Mouse (Mus musculus): ENCODE data around the gene Angpt4. TPM values are rescaled to one million over a fixed set of nuclear protein-coding genes. Genes with fewer than 3 reads are reported as not detected.
A peak's percentile ranks its signal among the peaks of the same experiment; 100 is the strongest.

Angpt4 gene
- polyA plus RNA-seq, 1 experiment from 2014 or later = 2.7 TPM

GRCm38 (mm10) chr2:151947617-151948016 is 36.6 kb downstream of the Angpt4 start:
- no peak overlapping the region for H3K27ac ChIP-seq
- H3K4me1 ChIP-seq = no peaks in the 10 kb centered on the region
- no peak overlapping the region for H3K9ac ChIP-seq
- H3K4me2 ChIP-seq = no peak overlapping the region
- H3K4me3 ChIP-seq (replicated peaks) = no peak overlapping the region
- H3K36me3 ChIP-seq = no peaks in the 10 kb centered on the region
- WGBS = 91% methylated on average over 2 of the region's 2 CpGs
- no peaks in the 10 kb centered on the region for H3K9me3 ChIP-seq (replicated peaks)
- no peaks in the 10 kb centered on the region for H3K27me3 ChIP-seq
- no peak for ATAC-seq (replicated peaks; ENCODE audit: low FRiP score)

DNA sequence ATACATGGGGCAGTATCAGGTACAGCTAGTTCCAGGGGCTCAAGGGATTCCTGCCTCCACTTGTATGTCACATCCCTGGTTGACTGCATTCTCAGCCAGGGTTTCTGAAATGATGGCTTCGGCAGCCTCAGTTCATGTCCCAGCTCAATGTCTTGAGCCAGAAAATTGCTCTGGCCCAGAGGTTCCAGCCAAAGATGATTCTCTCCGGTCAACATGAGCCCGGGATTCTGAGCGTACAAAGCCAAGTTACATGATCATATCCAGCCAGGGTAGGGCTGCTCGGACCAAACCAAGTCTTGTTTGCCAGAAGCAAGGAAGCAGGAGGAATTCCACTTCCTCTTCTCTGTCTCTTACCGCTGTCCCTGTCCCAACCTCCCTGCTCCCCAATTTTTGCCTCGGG is 37.3 kb downstream of the Angpt4 start:
- Histone ChIP-seq H3K4me1 (no peaks in the 10 kb centered on the region), H3K4me3 (replicated peaks) (no peak overlapping the region), H3K4me2 (no peak overlapping the region), H3K9ac (no peak overlapping the region), H3K9me3 (replicated peaks) (no peaks in the 10 kb centered on the region), H3K27me3 (no peaks in the 10 kb centered on the region), H3K36me3 (no peaks in the 10 kb centered on the region), H3K27ac (no peak overlapping the region)
- WGBS = 81% methylated on average over 7 of the region's 7 CpGs
- no peak for ATAC-seq (replicated peaks; ENCODE audit: low FRiP score)

DNA sequence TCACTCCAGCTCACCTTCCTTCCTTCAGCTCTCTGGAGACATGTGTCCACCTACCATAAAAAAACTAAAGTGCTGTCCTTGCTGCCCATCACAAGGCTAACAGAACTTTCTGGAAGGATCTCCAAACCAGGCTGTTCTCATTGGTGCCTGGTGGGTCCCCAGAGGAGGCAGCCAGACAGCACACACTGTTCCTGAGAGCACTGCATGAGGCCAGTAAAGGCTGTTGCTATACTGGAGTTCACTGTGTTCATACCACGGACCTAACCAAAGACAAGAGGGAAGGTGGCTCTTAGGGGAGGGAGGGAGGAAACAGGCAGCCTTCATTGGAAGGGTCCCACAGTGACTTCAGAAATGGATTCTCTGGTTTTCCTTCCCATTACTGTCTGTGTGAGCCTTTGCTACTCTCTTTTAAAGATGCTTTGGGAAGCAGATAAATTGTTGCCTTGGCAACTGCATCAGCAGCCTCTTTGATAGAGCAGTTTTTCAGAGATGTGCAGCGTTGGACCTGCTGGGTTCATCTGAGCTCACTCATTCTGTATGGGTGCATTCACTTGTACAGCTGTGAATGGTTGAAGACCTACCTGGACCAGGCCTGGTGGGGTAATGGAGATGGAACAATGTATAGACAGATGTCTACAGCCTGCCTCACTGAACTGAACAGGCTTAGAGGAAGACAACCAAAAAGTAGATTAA is 38.2 kb downstream of the Angpt4 start:
- Histone ChIP-seq H3K4me1 (no peaks in the 10 kb centered on the region), H3K9ac (no peak overlapping the region), H3K36me3 (no peaks in the 10 kb centered on the region), H3K4me2 (no peak overlapping the region), H3K4me3 (replicated peaks) (no peak overlapping the region), H3K27ac (no peak overlapping the region), H3K9me3 (replicated peaks) (no peaks in the 10 kb centered on the region), H3K27me3 (no peaks in the 10 kb centered on the region)
- 80% methylated on average over 2 of the region's 2 CpGs for WGBS
- no peak for ATAC-seq (replicated peaks; ENCODE audit: low FRiP score)

DNA sequence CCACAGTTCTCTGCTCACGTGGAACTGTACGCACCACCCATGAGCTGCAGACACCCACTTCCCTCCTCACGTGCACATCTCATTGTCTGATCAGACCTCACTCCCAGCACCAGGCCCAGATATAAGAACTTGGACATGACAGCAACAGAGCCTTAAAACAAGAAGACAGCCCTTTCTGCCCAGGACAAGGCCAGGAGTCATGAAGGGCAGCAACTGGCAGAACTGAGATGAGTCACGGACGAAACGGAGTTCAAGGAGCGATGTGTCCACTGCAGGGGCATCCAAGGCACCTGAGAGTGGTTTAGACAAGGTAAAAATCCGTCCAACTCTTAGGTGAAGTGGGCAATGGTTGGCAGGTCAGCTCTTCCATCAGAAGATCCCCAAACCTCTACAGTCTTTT is 42.7 kb downstream of the Angpt4 start:
- WGBS = 87% methylated on average over 8 of the region's 8 CpGs
- Histone ChIP-seq H3K4me3 (replicated peaks) (no peak overlapping the region), H3K9me3 (replicated peaks) (no peaks in the 10 kb centered on the region), H3K27me3 (no peaks in the 10 kb centered on the region), H3K4me1 (no peaks in the 10 kb centered on the region), H3K4me2 (no peak overlapping the region), H3K36me3 (no peaks in the 10 kb centered on the region), H3K27ac (no peak overlapping the region), H3K9ac (no peak overlapping the region)
- ATAC-seq (replicated peaks; ENCODE audit: low FRiP score) = no peak

GRCm38 (mm10) chr2:151956500-151957137 is 45.6 kb downstream of the Angpt4 start:
- WGBS = 76% methylated on average over 4 of the region's 4 CpGs
- no peak for ATAC-seq (replicated peaks; ENCODE audit: low FRiP score)

GRCm38 (mm10) chr2:151959274-151959673 is 48.3 kb downstream of the Angpt4 start:
- Histone ChIP-seq H3K4me3 (replicated peaks) (no peak overlapping the region), H3K4me2 (no peak overlapping the region), H3K36me3 (no peaks in the 10 kb centered on the region), H3K9ac (no peak overlapping the region), H3K27me3 (no peaks in the 10 kb centered on the region), H3K27ac (no peak overlapping the region), H3K4me1 (peaks cover 42% of the 10 kb centered on the region), H3K9me3 (replicated peaks) (no peaks in the 10 kb centered on the region)
- peak; percentile 48; the same call in 1 of the 2 replicates for ATAC-seq (replicated peaks; ENCODE audit: low FRiP score)
- WGBS = 22% methylated on average over 5 of the region's 5 CpGs

More at GRCm38 (mm10) chr2:151956500-151957137, 45.6 kb downstream of the Angpt4 start:
- Histone ChIP-seq H3K9ac (no peak overlapping the region), H3K27ac (no peak overlapping the region), H3K36me3 (no peaks in the 10 kb centered on the region), H3K4me1 (peaks cover 24% of the 10 kb centered on the region), H3K27me3 (no peaks in the 10 kb centered on the region), H3K9me3 (replicated peaks) (no peaks in the 10 kb centered on the region), H3K4me2 (no peak overlapping the region), H3K4me3 (replicated peaks) (no peak overlapping the region)

DNA sequence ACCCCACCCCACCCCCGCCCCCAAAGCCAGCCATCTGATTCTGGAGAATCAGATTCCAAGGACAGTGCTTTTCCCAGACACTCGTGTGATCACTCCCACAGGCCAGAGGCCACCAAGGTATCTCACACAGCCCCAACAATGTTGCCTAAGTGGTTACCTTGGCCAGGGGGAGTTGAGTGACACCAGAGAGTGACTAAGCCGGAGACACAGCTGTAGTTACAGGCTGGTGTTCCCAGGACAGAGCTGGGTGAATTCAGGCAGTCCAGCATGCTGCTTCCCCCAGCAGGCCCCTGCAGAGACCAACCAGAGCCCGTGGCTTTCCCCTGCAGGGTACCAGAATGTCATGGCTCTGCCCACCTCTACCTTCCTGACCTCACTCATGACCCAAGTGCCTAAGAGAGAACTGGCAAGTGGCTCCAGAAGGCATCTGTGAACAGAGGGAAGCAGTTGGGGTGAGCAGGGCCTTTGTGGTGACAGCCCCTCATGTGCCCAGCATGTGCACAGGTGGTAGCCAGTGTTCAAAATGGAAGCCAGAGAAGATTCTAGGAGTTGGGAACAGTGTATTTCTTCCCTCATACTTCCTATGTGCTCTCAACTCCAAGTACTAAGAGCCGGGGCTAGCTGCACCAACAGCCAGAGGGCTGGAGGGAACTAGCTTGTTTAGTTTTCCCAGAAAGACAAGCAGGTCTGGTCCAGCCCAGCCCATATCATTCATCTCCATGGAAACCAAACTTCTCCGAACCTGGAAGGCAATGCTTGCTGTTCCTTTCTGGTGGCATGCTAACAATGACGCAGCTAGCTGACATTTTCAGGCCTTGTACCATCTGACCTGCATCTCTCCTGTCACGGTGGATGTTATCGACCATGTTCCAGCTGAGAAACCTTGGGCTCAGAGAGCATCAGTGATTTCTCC is 50.5 kb downstream of the Angpt4 start:
- no peak for ATAC-seq (replicated peaks; ENCODE audit: low FRiP score)
- Histone ChIP-seq H3K9me3 (replicated peaks) (no peaks in the 10 kb centered on the region), H3K4me2 (no peak overlapping the region), H3K27me3 (no peaks in the 10 kb centered on the region), H3K4me1 (peaks cover 44% of the 10 kb centered on the region), H3K36me3 (no peaks in the 10 kb centered on the region), H3K9ac (no peak overlapping the region), H3K27ac (0 out of 2 replicates have a peak overlapping the region, but pooled peaks have one; percentile 28), H3K4me3 (replicated peaks) (no peak overlapping the region)
- WGBS = 62% methylated on average over 9 of the region's 9 CpGs

DNA sequence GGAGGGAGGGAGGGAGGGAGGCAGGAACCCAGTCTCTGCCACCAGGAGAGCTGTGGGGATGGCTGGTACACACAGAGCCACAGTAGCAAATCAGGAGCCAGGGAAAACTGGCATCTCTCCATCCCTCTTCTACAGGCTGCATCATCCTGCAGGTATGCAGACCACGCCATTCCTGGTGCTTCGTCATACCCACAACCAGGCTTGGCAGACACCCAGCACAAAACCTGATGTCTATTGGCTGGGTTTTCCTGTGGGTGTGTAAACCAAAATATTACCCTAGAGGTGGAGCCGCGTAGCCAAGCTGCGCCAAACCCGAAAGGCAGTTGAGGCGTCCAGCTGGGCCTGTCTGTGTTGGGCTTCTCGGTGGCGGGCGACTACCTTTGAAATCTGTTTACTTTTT is 51.5 kb downstream of the Angpt4 start:
- 71% methylated on average over 10 of the region's 10 CpGs for WGBS
- no peaks in the 10 kb centered on the region for H3K36me3 ChIP-seq
- no peak overlapping the region for H3K4me3 ChIP-seq (replicated peaks)
- H3K4me1 ChIP-seq = peaks cover 51% of the 10 kb centered on the region
- no peaks in the 10 kb centered on the region for H3K27me3 ChIP-seq
- H3K9ac ChIP-seq = no peak overlapping the region
- H3K4me2 ChIP-seq = no peak overlapping the region
- no peaks in the 10 kb centered on the region for H3K9me3 ChIP-seq (replicated peaks)
- no peak for ATAC-seq (replicated peaks; ENCODE audit: low FRiP score)
- no peak overlapping the region for H3K27ac ChIP-seq

DNA sequence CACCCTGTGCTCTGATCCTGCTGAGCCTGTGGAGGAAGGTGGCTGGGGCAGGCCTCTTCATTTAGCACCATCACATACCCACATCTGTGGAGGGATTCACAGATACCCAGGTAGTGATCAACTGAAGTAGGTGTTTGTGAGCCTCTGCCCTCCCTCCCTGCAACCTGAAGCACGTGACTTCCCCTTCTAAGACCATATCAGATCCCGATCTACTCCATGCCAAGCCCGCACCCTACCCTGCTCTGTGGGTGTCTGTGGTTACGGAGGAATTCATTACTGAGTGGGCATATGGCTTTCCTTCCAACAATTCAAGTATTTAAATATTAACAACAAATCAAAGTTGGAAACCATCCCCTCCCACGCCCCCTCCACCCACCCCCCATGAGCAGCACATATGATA is 52.3 kb downstream of the Angpt4 start:
- H3K9me3 ChIP-seq (replicated peaks) = no peaks in the 10 kb centered on the region
- H3K27me3 ChIP-seq = no peaks in the 10 kb centered on the region
- no peak overlapping the region for H3K4me3 ChIP-seq (replicated peaks)
- ATAC-seq (replicated peaks; ENCODE audit: low FRiP score) = no peak
- peaks cover 58% of the 10 kb centered on the region for H3K4me1 ChIP-seq
- H3K4me2 ChIP-seq = no peak overlapping the region
- 0 out of 2 replicates have a peak, but pooled peaks cover 7% of the 10 kb centered on the region for H3K36me3 ChIP-seq
- WGBS = 87% methylated on average over 5 of the region's 5 CpGs
- H3K27ac ChIP-seq = no peak overlapping the region
- H3K9ac ChIP-seq = no peak overlapping the region

DNA sequence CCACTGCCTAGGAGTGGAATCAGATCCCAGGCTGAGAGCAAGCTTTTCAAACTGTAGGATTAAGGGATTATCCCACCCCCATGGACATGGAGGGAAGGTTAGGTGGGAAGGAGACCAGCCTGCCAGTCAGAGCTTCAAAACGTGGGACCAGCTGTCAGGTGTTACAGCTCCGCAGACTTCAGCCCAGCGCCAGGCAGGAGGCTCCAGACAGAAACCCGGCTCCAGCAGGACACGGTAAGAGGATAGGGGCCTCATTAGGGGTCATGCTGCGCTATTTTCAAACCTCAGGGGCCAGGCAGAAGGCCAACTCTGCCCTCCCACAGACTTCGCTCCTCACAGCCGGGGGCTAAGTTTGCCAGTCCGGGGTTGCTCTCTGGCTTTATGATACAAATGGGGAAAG is 53.0 kb downstream of the Angpt4 start:
- Histone ChIP-seq H3K4me1 (peaks cover 63% of the 10 kb centered on the region), H3K4me2 (no peak overlapping the region), H3K27ac (0 out of 2 replicates have a peak overlapping the region, but pooled peaks have one; percentile 11), H3K27me3 (no peaks in the 10 kb centered on the region), H3K9me3 (replicated peaks) (no peaks in the 10 kb centered on the region), H3K36me3 (peaks cover 12% of the 10 kb centered on the region), H3K9ac (no peak overlapping the region), H3K4me3 (replicated peaks) (no peak overlapping the region)
- 7% methylated on average over 9 of the region's 9 CpGs for WGBS
- peak; percentile 19; the same call in 1 of the 2 replicates for ATAC-seq (replicated peaks; ENCODE audit: low FRiP score)

DNA sequence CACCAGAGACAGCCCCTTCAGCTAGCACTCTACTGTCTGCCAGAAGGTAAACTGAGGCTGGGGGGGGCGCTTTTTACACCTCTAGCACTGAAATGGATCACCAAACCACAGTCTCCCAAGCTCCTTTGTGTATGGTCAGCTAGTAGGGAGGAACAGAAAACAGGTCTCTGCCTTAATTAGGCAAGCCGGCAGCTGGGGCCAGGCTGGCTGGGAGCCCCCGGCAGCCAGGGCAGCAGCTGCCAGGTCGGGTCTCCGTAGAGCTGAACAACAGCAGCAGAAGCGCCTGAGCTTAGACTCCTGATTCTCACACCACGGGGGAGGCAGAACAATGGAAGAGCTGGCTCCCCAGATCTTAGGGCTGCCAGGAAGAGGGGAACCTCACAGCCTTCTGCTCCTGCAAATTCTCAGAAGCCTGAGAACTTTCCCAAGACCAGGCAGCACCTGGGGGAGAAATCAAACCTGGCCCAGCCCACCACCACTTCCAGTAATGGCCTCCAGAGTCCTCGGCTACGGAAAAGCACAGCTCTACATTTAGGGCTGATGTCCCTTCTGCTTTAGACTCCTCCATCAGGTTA is 56.3 kb downstream of the Angpt4 start:
- Histone ChIP-seq H3K4me2 (no peak overlapping the region), H3K9me3 (replicated peaks) (no peaks in the 10 kb centered on the region), H3K4me3 (replicated peaks) (no peak overlapping the region), H3K36me3 (peaks cover 26% of the 10 kb centered on the region), H3K27ac (0 out of 2 replicates have a peak overlapping the region, but pooled peaks have one; percentile 14), H3K4me1 (peaks cover 69% of the 10 kb centered on the region), H3K27me3 (0 out of 2 replicates have a peak, but pooled peaks cover 4% of the 10 kb centered on the region), H3K9ac (no peak overlapping the region)
- ATAC-seq (replicated peaks; ENCODE audit: low FRiP score) = no peak
- WGBS = 34% methylated on average over 9 of the region's 9 CpGs
